In genomic region chr9:75599191-75599841, GRCm38 (mm10) we compare ENCODE assay signal across 9 mouse cellular contexts. TPM values are rescaled to one million over a fixed set of nuclear protein-coding genes. Genes with fewer than 3 reads are reported as not detected.
A peak's percentile ranks its signal among the peaks of the same experiment; 100 is the strongest.
DNase-seq lines count a peak whose midpoint lies in the region; ATAC-seq lines count a peak whose summit lies in the region.
"Had no signal": no experiment of that assay in that cellular context is flagged by ENCODE, and none has a peak within 500 bp of the region (broad histone marks: within the 10 kb centered on the region; RNA-seq: fewer than 3 reads in every experiment).

No protein-coding gene starts in this region.

- no peak overlapping the region for H3K4me2 ChIP-seq in embryonic facial prominence, embryonic 11.5 days (ENCODE audit: low read depth, low read length)
- no peak overlapping the region for H3K4me2 ChIP-seq in embryonic facial prominence, embryonic 15.5 days (replicated peaks)
- no peak overlapping the region for H3K4me2 ChIP-seq in intestine, embryonic 15.5 days (replicated peaks)
- no peak overlapping the region for H3K4me2 ChIP-seq in midbrain, embryonic 12.5 days (replicated peaks)

- peak; percentile 3 for DNase-seq in embryonic facial prominence, embryonic 11.5 days (ENCODE audit: low spot score)
- no peak for DNase-seq in embryonic facial prominence, embryonic 10.5 days (ENCODE audit: low spot score)
- DNase-seq in MN1 (ENCODE audit: low spot score) (peak; percentile 25), liver (no peak)
- DNase-seq in thymus, postnatal 10 days (ENCODE audit: low spot score in 2 of 2), result no peak

- no peaks in the 10 kb centered on the region for H3K27me3 ChIP-seq in embryonic facial prominence, embryonic 11.5 days (ENCODE audit: control insufficient read depth, insufficient read depth, low read length)
- no peaks in the 10 kb centered on the region for H3K27me3 ChIP-seq in embryonic facial prominence, embryonic 10.5 days (replicated peaks; ENCODE audit: low read depth, poor library complexity, severe bottlenecking)
- H3K27me3 ChIP-seq in embryonic facial prominence, embryonic 15.5 days, result no peaks in the 10 kb centered on the region
- H3K27me3 ChIP-seq in intestine, embryonic 15.5 days (replicated peaks), result no peaks in the 10 kb centered on the region
- H3K27me3 ChIP-seq in midbrain, embryonic 12.5 days, result no peaks in the 10 kb centered on the region

- no peaks in the 10 kb centered on the region for H3K36me3 ChIP-seq in embryonic facial prominence, embryonic 11.5 days (replicated peaks; ENCODE audit: control insufficient read depth, insufficient read depth, low read depth, low read length)
- H3K36me3 ChIP-seq in embryonic facial prominence, embryonic 10.5 days (replicated peaks), result peaks cover 12% of the 10 kb centered on the region
- no peaks in the 10 kb centered on the region for H3K36me3 ChIP-seq in embryonic facial prominence, embryonic 15.5 days
- no peaks in the 10 kb centered on the region for H3K36me3 ChIP-seq in intestine, embryonic 15.5 days
- peaks cover 23% of the 10 kb centered on the region for H3K36me3 ChIP-seq in midbrain, embryonic 12.5 days

- no peak overlapping the region for H3K27ac ChIP-seq in embryonic facial prominence, embryonic 11.5 days (replicated peaks; ENCODE audit: low read depth, low read length)
- H3K27ac ChIP-seq in embryonic facial prominence, embryonic 10.5 days (replicated peaks), result no peak overlapping the region
- no peak overlapping the region for H3K27ac ChIP-seq in embryonic facial prominence, embryonic 15.5 days (replicated peaks)
- no peak overlapping the region for H3K27ac ChIP-seq in intestine, embryonic 15.5 days
- 0 out of 2 replicates have a peak overlapping the region, but pooled peaks have one; percentile 25 for H3K27ac ChIP-seq in midbrain, embryonic 12.5 days (replicated peaks)

- H3K9ac ChIP-seq in embryonic facial prominence, embryonic 11.5 days (replicated peaks; ENCODE audit: low read length), result no peak overlapping the region
- no peak overlapping the region for H3K9ac ChIP-seq in embryonic facial prominence, embryonic 15.5 days
- no peak overlapping the region for H3K9ac ChIP-seq in intestine, embryonic 15.5 days
- no peak overlapping the region for H3K9ac ChIP-seq in midbrain, embryonic 12.5 days (replicated peaks)

- ATAC-seq in embryonic facial prominence, embryonic 11.5 days (replicated peaks; ENCODE audit: insufficient number of reproducible peaks, low FRiP score, low TSS enrichment, low read depth), result no peak
- peak; percentile 49; the same call in 1 of the 2 replicates for ATAC-seq in embryonic facial prominence, embryonic 15.5 days (ENCODE audit: insufficient number of reproducible peaks, low FRiP score, low TSS enrichment, low read depth)
- ATAC-seq in intestine, embryonic 15.5 days, result peak; percentile 49; the same call in 1 of the 2 replicates
- peak; percentile 84 for ATAC-seq in midbrain, embryonic 12.5 days (ENCODE audit: low FRiP score, low read depth)

- H3K4me1 ChIP-seq in embryonic facial prominence, embryonic 11.5 days (ENCODE audit: control insufficient read depth, insufficient read depth, low read length), result no peaks in the 10 kb centered on the region
- peaks cover 6% of the 10 kb centered on the region for H3K4me1 ChIP-seq in embryonic facial prominence, embryonic 10.5 days
- H3K4me1 ChIP-seq in embryonic facial prominence, embryonic 15.5 days, result peaks cover 9% of the 10 kb centered on the region; the same call in 1 of the 2 replicates
- H3K4me1 ChIP-seq in intestine, embryonic 15.5 days (replicated peaks), result 0 out of 2 replicates have a peak, but pooled peaks cover 4% of the 10 kb centered on the region
- H3K4me1 ChIP-seq in midbrain, embryonic 12.5 days, result peaks cover 13% of the 10 kb centered on the region

- no peaks in the 10 kb centered on the region for H3K9me3 ChIP-seq in embryonic facial prominence, embryonic 11.5 days (replicated peaks; ENCODE audit: control insufficient read depth, low read length)
- no peaks in the 10 kb centered on the region for H3K9me3 ChIP-seq in embryonic facial prominence, embryonic 10.5 days
- H3K9me3 ChIP-seq in embryonic facial prominence, embryonic 15.5 days (replicated peaks), result no peaks in the 10 kb centered on the region
- no peaks in the 10 kb centered on the region for H3K9me3 ChIP-seq in intestine, embryonic 15.5 days
- 0 out of 2 replicates have a peak, but pooled peaks cover under 1% of the 10 kb centered on the region for H3K9me3 ChIP-seq in midbrain, embryonic 12.5 days

- WGBS in embryonic facial prominence, embryonic 11.5 days, result 61% methylated on average over 5 of the region's 5 CpGs
- WGBS in embryonic facial prominence, embryonic 10.5 days, result 71% methylated on average over 5 of the region's 5 CpGs
- 48% methylated on average over 5 of the region's 5 CpGs for WGBS in embryonic facial prominence, embryonic 15.5 days
- 40% methylated on average over 5 of the region's 5 CpGs for WGBS in intestine, embryonic 15.5 days
- 46% methylated on average over 5 of the region's 5 CpGs for WGBS in midbrain, embryonic 12.5 days

- no peak overlapping the region for H3K4me3 ChIP-seq in embryonic facial prominence, embryonic 11.5 days (ENCODE audit: low read depth, low read length)
- H3K4me3 ChIP-seq in embryonic facial prominence, embryonic 10.5 days, result no peak overlapping the region
- no peak overlapping the region for H3K4me3 ChIP-seq in embryonic facial prominence, embryonic 15.5 days (replicated peaks)
- H3K4me3 ChIP-seq in intestine, embryonic 15.5 days (replicated peaks), result no peak overlapping the region
- no peak overlapping the region for H3K4me3 ChIP-seq in midbrain, embryonic 12.5 days
- H3K4me3 ChIP-seq: erythroblast, embryonic 14.5 days had no signal

RNA-seq across cellular contexts. Expression of gene Tmod2, which starts 11.8 kb away (rescaled TPM):
- polyA plus RNA-seq in embryonic facial prominence, embryonic 11.5 days (2014; fragmentation: Nextera tagmentation; extraction: Ambion mirVana), result 36.2 and 38.2 TPM in 2 replicates
- polyA plus RNA-seq in embryonic facial prominence, embryonic 10.5 days (2016; fragmentation: Nextera tagmentation; extraction: Ambion mirVana), result 31.9 and 34.3 TPM in 2 replicates
- polyA plus RNA-seq in embryonic facial prominence, embryonic 15.5 days (2015; fragmentation: Nextera tagmentation; extraction: Ambion mirVana), result 21.8 and 23.7 TPM in 2 replicates
- polyA plus RNA-seq in intestine, embryonic 15.5 days (2015; fragmentation: Nextera tagmentation; extraction: Ambion mirVana), result 16.1 and 20.8 TPM in 2 replicates
- polyA plus RNA-seq in midbrain, embryonic 12.5 days (2016; fragmentation: Nextera tagmentation; extraction: Ambion mirVana), result 108 and 111 TPM in 2 replicates
- polyA plus RNA-seq: erythroblast, embryonic 14.5 days had no signal

RNA-seq across cellular contexts. Expression of gene Lysmd2, which starts 26.2 kb away (rescaled TPM):
- 21.2 and 21.7 TPM in 2 replicates for polyA plus RNA-seq in embryonic facial prominence, embryonic 11.5 days (2014; fragmentation: Nextera tagmentation; extraction: Ambion mirVana)
- polyA plus RNA-seq in embryonic facial prominence, embryonic 10.5 days (2016; fragmentation: Nextera tagmentation; extraction: Ambion mirVana), result 13.6 and 16.5 TPM in 2 replicates
- polyA plus RNA-seq in embryonic facial prominence, embryonic 15.5 days (2015; fragmentation: Nextera tagmentation; extraction: Ambion mirVana), result 49.2 TPM in 2 replicates
- 19.4 and 20.1 TPM in 2 replicates for polyA plus RNA-seq in intestine, embryonic 15.5 days (2015; fragmentation: Nextera tagmentation; extraction: Ambion mirVana)
- 12.9 and 14.5 TPM in 2 replicates for polyA plus RNA-seq in midbrain, embryonic 12.5 days (2016; fragmentation: Nextera tagmentation; extraction: Ambion mirVana)
- polyA plus RNA-seq: erythroblast, embryonic 14.5 days had no signal

RNA-seq across cellular contexts. Expression of gene Tmod3, which starts 39.9 kb away (rescaled TPM):
- polyA plus RNA-seq in embryonic facial prominence, embryonic 11.5 days (2014; fragmentation: Nextera tagmentation; extraction: Ambion mirVana), result 106 and 117 TPM in 2 replicates
- polyA plus RNA-seq in embryonic facial prominence, embryonic 10.5 days (2016; fragmentation: Nextera tagmentation; extraction: Ambion mirVana), result 81.0 and 99.2 TPM in 2 replicates
- 131 and 144 TPM in 2 replicates for polyA plus RNA-seq in embryonic facial prominence, embryonic 15.5 days (2015; fragmentation: Nextera tagmentation; extraction: Ambion mirVana)
- polyA plus RNA-seq in intestine, embryonic 15.5 days (2015; fragmentation: Nextera tagmentation; extraction: Ambion mirVana), result 98.6 and 105 TPM in 2 replicates
- 76.4 and 80.8 TPM in 2 replicates for polyA plus RNA-seq in midbrain, embryonic 12.5 days (2016; fragmentation: Nextera tagmentation; extraction: Ambion mirVana)

Comparison
In these comparisons a context has a peak if more than half of its experiments do, and no peak if none do; other contexts are left out.
1. DNase-seq: peak in embryonic facial prominence, embryonic 11.5 days (single experiment) and MN1 (single experiment); none in embryonic facial prominence, embryonic 10.5 days (single experiment), liver (single experiment) and thymus, postnatal 10 days (0 of 2).